Mouse (Mus musculus) cerebellum, postnatal 10 days (tissue): ENCODE data around the gene Satb1.

Experiments used
- DNase-seq, 2 experiments: peaks; one replicate each; pipeline ENCODE4 v3.0.0; 2021; ENCODE audit warnings: mixed read lengths in 2 of 2

Satb1 gene

GRCm38 (mm10) chr17:51832900-51833577 lies at the start of gene Satb1:
TSS of gene Satb1 (minus strand) at chr17:51833290.
- peak; percentile 79 to 81 for DNase-seq

DNA sequence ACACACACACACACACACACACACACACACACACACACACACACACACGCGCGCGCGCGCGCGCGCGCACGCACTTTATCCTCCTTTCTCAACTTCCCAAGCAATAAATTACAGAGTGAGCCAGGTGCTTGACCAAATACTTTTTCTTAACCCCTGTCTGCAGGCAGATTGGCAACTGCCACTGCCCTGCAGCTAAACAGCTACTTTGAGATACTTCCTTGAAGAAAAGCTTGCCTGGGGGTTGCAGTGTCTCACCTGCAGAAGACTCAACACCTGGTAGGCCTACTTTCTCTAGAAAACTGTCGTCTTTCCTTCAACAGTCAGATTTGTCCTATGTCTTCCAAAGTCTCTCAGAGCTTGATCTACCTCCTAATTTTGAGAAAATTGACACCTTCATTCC lies 49.5 kb upstream of the Satb1 start:
- DNase-seq, result no peak

GRCm38 (mm10) chr17:51880895-51881622 lies 48.0 kb upstream of the Satb1 start:
- no peak for DNase-seq

GRCm38 (mm10) chr17:51880221-51880620 lies 47.1 kb upstream of the Satb1 start:
- no peak for DNase-seq

DNA sequence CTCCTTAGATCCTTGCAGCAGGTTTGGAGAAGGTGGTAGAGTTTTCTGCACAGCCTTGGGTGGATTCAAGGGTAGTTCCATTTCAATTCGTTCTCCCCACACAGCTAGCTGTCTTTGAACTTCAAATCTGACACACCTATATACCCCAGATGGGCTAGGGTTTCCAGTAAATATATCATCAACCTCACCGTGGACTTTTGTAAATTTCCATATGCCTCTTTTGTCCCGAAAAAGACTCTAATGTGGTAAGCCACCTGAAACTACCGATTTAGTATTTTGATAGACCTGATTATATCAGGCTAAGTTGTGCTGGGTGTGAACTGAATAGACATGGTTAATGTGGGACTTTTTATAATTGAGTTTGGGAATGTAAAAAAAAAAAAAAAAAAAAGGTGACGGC lies 46.6 kb upstream of the Satb1 start:
- DNase-seq, result no peak

- no peak for DNase-seq
These were observed 46.1 kb upstream of the Satb1 start for GRCm38 (mm10) chr17:51879171-51879570.

- peak; percentile 2 to 3 for DNase-seq
These were observed 43.4 kb upstream of the Satb1 start for GRCm38 (mm10) chr17:51876471-51876870.

DNA sequence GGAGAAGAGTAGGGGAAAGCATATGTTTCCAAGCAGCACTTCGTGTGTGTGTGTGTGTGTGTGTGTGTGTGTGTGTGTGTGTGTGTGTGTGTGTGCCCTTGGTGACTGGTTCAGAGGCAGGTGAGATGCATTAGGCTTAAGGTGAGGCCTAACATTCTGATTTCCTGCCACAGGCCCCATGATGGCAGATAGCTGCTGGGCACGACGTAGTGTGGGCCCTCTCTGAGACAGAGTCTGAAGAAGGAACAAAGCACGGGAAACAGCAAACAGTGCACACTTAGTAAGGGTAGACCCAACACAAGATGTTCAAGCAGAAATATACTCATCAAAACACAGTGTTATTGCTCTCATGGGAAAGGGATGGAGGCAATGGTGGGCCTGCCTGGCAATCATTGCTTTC lies 24.5 kb upstream of the Satb1 start:
- DNase-seq, result no peak

DNA sequence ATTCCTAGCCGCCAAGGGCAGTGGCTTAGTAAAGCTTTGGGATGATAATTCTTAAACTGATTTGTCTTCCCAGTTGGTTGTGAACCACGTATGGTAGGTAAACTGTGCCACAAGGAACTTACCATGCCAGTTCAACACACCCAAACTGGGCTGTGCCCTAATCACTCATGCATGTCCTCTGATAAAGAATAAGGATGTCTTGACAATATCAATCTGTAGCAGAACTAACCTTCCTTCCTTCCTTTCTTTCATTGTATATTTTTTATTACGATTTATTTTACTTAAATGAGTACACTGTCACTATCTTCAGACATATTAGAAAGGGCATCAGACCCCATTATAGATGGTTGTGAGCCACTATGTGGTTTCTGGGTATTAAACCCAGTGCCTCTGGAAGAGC lies 23.2 kb upstream of the Satb1 start:
- no peak for DNase-seq

- DNase-seq, result no peak
These were observed 22.2 kb upstream of the Satb1 start for GRCm38 (mm10) chr17:51855261-51855660.

GRCm38 (mm10) chr17:51853952-51854351 lies 20.9 kb upstream of the Satb1 start:
- DNase-seq, result no peak

GRCm38 (mm10) chr17:51840596-51840995 lies 7.5 kb upstream of the Satb1 start:
- DNase-seq, result no peak

GRCm38 (mm10) chr17:51839484-51839883 lies 6.4 kb upstream of the Satb1 start:
- DNase-seq, result no peak

GRCm38 (mm10) chr17:51836901-51837300 lies 3.8 kb upstream of the Satb1 start:
- DNase-seq, result no peak

DNA sequence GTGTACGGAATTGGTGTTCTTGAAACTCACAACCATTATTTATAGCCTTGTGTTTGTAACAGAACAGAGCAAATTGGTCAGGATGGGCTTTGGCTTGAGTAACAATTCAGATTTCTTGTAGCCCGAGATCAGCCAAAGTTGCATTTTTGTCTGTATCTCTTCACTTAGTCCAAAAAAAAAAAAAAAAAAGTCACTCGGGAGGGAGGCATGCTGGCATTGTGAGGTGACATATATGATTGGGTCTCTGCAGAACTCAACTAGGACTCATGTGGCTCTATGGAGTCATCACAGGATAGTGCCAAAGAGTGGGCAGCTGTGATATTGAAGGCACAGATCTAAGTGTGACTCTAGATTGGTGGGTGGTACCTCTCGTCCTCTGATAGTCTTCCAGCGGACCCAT lies 3.2 kb upstream of the Satb1 start:
- DNase-seq, result no peak

DNA sequence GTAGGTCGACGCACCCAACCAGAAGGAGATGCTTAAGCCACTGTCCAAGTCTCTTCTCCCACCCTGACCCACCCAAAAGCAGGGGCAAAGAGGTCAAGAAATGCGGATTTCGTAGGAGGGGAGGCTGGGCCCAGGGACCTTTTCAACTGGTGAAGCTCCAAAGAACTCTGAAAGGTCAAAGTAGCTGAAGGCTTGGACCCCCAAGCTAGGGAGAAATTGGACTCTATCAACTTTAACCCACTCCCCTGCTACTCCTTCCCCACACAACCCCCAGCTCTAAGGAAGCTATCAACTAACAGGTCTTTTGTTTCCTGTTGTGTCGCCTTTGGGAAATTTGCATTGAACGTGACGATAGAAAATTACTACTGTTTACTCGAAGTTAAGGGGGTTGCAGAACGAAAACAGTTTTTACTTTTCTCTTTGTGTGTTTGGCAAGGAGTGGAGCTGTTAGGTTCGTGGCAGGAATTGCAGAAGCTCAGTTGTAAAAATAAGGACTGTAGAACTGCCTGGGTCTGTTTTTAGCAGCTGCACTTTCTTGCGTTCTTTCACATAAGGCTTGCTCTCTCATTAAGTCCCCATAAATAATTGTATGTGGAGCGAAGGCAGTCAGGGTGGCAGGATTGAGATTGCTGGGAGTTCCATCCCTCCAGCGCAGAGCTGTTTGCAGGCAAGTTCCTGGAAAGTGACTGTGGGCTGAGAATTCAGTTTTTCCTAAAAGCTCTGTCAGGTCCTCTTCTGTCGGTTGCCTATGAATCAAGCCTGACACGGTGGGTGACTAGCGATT lies 680 bp upstream of the Satb1 start:
- no peak for DNase-seq

DNA sequence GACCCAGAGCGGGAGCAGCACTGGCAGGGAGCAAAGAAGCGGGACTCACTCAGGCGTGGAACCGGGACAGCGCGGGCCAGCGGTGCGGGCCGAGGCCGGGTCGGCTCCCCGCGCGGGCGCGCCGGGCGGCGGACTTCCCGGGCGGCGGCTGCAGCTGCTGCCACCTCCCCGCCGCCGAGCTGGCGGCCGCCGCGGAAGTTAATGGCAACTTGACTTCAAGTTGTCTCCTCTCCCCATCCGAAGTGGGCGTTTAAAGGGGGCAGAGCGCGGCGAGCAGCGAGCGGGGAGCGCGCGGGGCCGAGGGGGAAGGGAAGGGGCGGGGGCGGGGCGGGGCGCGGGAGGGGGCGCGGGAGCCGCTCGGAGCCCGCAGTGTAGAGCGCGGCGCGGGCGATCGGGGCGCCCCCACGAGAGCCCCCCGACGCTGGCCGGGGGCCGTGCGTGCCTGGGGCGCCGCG lies 642 bp downstream of the Satb1 start:
- peak; percentile 36 to 43 for DNase-seq

DNA sequence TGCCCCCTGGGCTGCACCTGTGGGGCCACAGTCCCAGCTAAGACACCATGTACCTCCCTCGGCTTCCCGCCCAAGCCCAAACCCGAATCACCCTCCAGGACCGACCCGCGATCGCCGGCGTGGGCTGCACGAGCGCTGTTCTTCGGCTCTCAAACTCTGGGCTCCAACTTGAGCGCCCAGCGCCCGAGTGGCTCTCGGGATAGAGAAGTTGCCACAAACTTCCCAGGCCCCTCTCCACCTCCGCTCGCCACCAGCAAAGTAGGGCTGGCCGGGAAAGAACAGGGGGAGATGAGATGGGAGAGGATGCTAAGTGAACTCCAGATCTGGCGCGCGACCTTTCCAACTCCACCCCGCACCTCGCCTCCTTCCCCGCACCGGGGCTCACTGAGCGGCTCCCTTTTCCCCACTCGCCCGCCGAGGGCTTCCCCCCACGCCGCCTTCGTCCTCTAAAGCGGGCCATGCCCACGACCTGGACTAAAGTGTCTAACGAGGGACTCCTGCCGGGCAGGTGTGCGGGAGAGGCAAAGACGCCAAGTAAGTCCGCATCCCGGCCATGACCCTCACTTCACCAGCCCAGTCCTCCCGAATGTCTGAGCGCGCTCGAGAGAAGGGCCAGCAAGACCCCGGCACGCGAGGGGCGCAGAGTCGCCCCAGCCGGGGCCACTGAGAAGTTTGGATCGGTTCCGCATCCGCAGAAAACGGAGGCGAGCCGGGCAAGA lies 1.2 kb downstream of the Satb1 start:
- DNase-seq, result peak; percentile 41 to 46

- DNase-seq, result no peak
These were observed 1.9 kb downstream of the Satb1 start for GRCm38 (mm10) chr17:51831121-51831701.

DNA sequence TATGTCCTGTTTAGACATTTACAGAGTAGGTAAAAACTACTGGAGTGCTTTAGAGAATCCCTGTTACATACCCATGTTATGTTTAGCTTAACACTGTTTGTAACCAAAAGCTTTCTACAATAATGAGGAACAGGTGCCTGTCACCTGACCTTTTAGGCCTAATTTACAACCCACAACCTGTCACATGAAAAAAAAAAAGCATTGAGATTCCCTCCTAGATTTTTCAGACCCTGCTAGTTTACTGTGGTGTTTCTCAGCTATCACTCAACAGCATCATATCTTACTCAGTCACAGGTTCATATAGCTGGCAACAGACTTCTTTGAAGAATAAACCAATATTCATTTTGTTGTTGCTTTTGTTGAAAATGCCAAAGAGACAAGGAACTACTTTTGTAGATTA lies 3.7 kb downstream of the Satb1 start:
- DNase-seq, result no peak

- DNase-seq, result no peak
These were observed 5.1 kb downstream of the Satb1 start for GRCm38 (mm10) chr17:51827922-51828410.

DNA sequence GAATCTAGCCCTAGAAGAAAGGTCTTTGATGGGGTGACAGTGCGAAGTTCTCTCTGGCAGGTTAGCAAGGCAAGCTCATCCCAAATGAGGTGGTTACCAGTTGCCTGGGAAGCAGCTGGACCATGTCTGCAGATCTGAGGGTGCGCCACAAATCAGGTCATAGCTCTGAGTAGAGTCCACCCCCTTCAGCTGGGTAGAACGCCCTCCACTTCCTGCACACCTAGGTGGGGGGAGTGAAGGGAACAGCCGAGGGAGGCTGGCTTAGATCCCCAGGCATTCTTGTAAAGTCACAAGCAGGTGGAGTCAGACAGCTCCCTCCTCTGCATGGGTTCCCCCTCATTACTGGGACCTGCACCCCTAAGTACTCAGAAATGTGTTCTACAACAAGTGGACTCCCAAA lies 6.6 kb downstream of the Satb1 start:
- DNase-seq, result no peak
